In the genomic region with DNA sequence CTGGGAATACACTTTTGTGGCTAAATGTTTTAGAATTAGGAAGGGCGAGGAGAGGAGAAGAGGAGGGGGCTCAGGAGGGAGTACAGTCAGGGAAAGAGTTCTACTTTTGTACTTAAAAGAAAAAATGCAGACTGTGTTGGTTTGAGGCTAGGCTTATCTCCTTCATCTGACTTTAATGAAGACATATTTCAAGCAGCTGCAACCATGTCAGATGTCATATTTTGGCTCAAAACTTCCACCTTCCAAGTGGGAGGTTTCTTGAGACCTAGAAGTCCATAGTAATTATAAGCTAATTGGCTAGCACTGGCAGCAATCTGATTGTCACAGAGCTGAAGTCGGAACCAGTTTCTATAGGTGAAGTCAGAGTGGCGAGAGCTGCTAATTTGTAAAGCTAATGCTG, we compare ENCODE assay signal across 19 mouse cellular contexts.
A peak's percentile ranks its signal among the peaks of the same experiment; 100 is the strongest.
DNase-seq lines count a peak whose midpoint lies in the region; ATAC-seq and TF ChIP-seq lines count a peak whose summit lies in the region.
"Had no signal": no experiment of that assay in that cellular context is flagged by ENCODE, and none has a peak within 500 bp of the region (broad histone marks: within the 10 kb centered on the region; RNA-seq: fewer than 3 reads in every experiment).

No protein-coding gene starts in this region.

- TF ChIP-seq CTCF in midbrain, postnatal 0 days (IDR thresholded peaks at IDR 0.05), result no peak

- H3K9ac ChIP-seq in heart, embryonic 16.5 days (ENCODE audit: low read length), result no peak overlapping the region
- H3K9ac ChIP-seq in lung, embryonic 15.5 days, result peak overlapping the region; percentile 19; the same call in 1 of the 2 replicates
- H3K9ac ChIP-seq in embryonic facial prominence, embryonic 15.5 days, result no peak overlapping the region
- no peak overlapping the region for H3K9ac ChIP-seq in stomach, embryonic 15.5 days
- no peak overlapping the region for H3K9ac ChIP-seq in midbrain, postnatal 0 days (replicated peaks; ENCODE audit: low read length, poor library complexity, severe bottlenecking)
- H3K9ac ChIP-seq: forebrain, postnatal 0 days; liver, postnatal 0 days had no signal

- no peak overlapping the region for H3K4me3 ChIP-seq in heart, embryonic 16.5 days (ENCODE audit: low read length)
- H3K4me3 ChIP-seq in lung, embryonic 15.5 days, result no peak overlapping the region
- H3K4me3 ChIP-seq in embryonic facial prominence, embryonic 15.5 days (replicated peaks), result no peak overlapping the region
- H3K4me3 ChIP-seq in stomach, embryonic 15.5 days (replicated peaks), result no peak overlapping the region
- H3K4me3 ChIP-seq in midbrain, postnatal 0 days (ENCODE audit: low read depth, low read length), result no peak overlapping the region
- H3K4me3 ChIP-seq: forebrain, embryonic 10.5 days; hindbrain, embryonic 10.5 days had no signal

- no peaks in the 10 kb centered on the region for H3K36me3 ChIP-seq in heart, embryonic 16.5 days (ENCODE audit: control insufficient read depth, insufficient read depth)
- H3K36me3 ChIP-seq in lung, embryonic 15.5 days, result no peaks in the 10 kb centered on the region
- H3K36me3 ChIP-seq in embryonic facial prominence, embryonic 15.5 days, result no peaks in the 10 kb centered on the region
- no peaks in the 10 kb centered on the region for H3K36me3 ChIP-seq in stomach, embryonic 15.5 days
- no peaks in the 10 kb centered on the region for H3K36me3 ChIP-seq in midbrain, postnatal 0 days (ENCODE audit: insufficient read depth, low read length)
- H3K36me3 ChIP-seq: forebrain, embryonic 10.5 days; hindbrain, embryonic 10.5 days had no signal

- H3K27ac ChIP-seq in heart, embryonic 16.5 days (ENCODE audit: low read length), result peak overlapping the region; percentile 37; the same call in 1 of the 2 replicates
- H3K27ac ChIP-seq in lung, embryonic 15.5 days, result peak overlapping the region; percentile 94
- peak overlapping the region; percentile 51; the same call in 1 of the 2 replicates for H3K27ac ChIP-seq in embryonic facial prominence, embryonic 15.5 days (replicated peaks)
- peak overlapping the region; percentile 58; the same call in 1 of the 2 replicates for H3K27ac ChIP-seq in stomach, embryonic 15.5 days
- no peak overlapping the region for H3K27ac ChIP-seq in midbrain, postnatal 0 days (ENCODE audit: low read depth, low read length)
- H3K27ac ChIP-seq: forebrain, embryonic 10.5 days; hindbrain, embryonic 10.5 days; hindbrain, postnatal 0 days had no signal

- H3K27me3 ChIP-seq in heart, embryonic 16.5 days (ENCODE audit: control insufficient read depth, insufficient read depth, low read length), result no peaks in the 10 kb centered on the region
- H3K27me3 ChIP-seq in lung, embryonic 15.5 days, result no peaks in the 10 kb centered on the region
- H3K27me3 ChIP-seq in embryonic facial prominence, embryonic 15.5 days, result no peaks in the 10 kb centered on the region
- H3K27me3 ChIP-seq in stomach, embryonic 15.5 days (replicated peaks), result no peaks in the 10 kb centered on the region
- H3K27me3 ChIP-seq in midbrain, postnatal 0 days (ENCODE audit: insufficient read depth, low read length), result no peaks in the 10 kb centered on the region; the same call in 1 of the 2 replicates

- WGBS in heart, embryonic 16.5 days, result 76% methylated on average over 3 of the region's 3 CpGs
- WGBS in lung, embryonic 15.5 days, result 38% methylated on average over 3 of the region's 3 CpGs
- WGBS in embryonic facial prominence, embryonic 15.5 days, result 44% methylated on average over 3 of the region's 3 CpGs
- WGBS in stomach, embryonic 15.5 days, result 48% methylated on average over 3 of the region's 3 CpGs
- 54% methylated on average over 3 of the region's 3 CpGs for WGBS in midbrain, postnatal 0 days

- H3K4me1 ChIP-seq in heart, embryonic 16.5 days (ENCODE audit: control insufficient read depth, insufficient read depth, low read length), result peaks cover 10% of the 10 kb centered on the region
- H3K4me1 ChIP-seq in lung, embryonic 15.5 days, result peaks cover 73% of the 10 kb centered on the region
- H3K4me1 ChIP-seq in embryonic facial prominence, embryonic 15.5 days, result peaks cover 16% of the 10 kb centered on the region
- H3K4me1 ChIP-seq in stomach, embryonic 15.5 days, result peaks cover 21% of the 10 kb centered on the region
- peaks cover 3% of the 10 kb centered on the region; the same call in 1 of the 2 replicates for H3K4me1 ChIP-seq in midbrain, postnatal 0 days (ENCODE audit: insufficient read depth, low read length)

- no peak for ATAC-seq in heart, embryonic 16.5 days (replicated peaks; ENCODE audit: extremely low read depth, insufficient read depth, low FRiP score)
- ATAC-seq in lung, embryonic 15.5 days (ENCODE audit: borderline replicate concordance, extremely low read depth, low FRiP score, low TSS enrichment), result no peak
- ATAC-seq in embryonic facial prominence, embryonic 15.5 days (ENCODE audit: insufficient number of reproducible peaks, low FRiP score, low TSS enrichment, low read depth), result no peak
- 0 out of 2 replicates have a peak, but pooled peaks have one; percentile 16 for ATAC-seq in stomach, embryonic 15.5 days (ENCODE audit: insufficient read depth, low FRiP score, low read depth)
- no peak for ATAC-seq in midbrain, postnatal 0 days (ENCODE audit: low FRiP score)
- ATAC-seq: forebrain, postnatal 0 days; hindbrain, postnatal 0 days; liver, postnatal 0 days had no signal

- no peaks in the 10 kb centered on the region for H3K9me3 ChIP-seq in heart, embryonic 16.5 days (replicated peaks; ENCODE audit: control insufficient read depth, low read length)
- H3K9me3 ChIP-seq in lung, embryonic 15.5 days, result no peaks in the 10 kb centered on the region
- H3K9me3 ChIP-seq in embryonic facial prominence, embryonic 15.5 days (replicated peaks), result no peaks in the 10 kb centered on the region
- H3K9me3 ChIP-seq in stomach, embryonic 15.5 days, result no peaks in the 10 kb centered on the region
- no peaks in the 10 kb centered on the region for H3K9me3 ChIP-seq in midbrain, postnatal 0 days (ENCODE audit: low read length)
- H3K9me3 ChIP-seq: forebrain, embryonic 10.5 days; hindbrain, embryonic 10.5 days had no signal

- H3K4me2 ChIP-seq in heart, embryonic 16.5 days (ENCODE audit: low read depth, low read length), result no peak overlapping the region
- H3K4me2 ChIP-seq in lung, embryonic 15.5 days, result no peak overlapping the region
- no peak overlapping the region for H3K4me2 ChIP-seq in embryonic facial prominence, embryonic 15.5 days (replicated peaks)
- H3K4me2 ChIP-seq in stomach, embryonic 15.5 days, result no peak overlapping the region
- no peak overlapping the region for H3K4me2 ChIP-seq in midbrain, postnatal 0 days (ENCODE audit: low read depth, low read length, poor library complexity, severe bottlenecking)

- no peak for DNase-seq in heart, postnatal 4 days
- no peak for DNase-seq in lung, postnatal 14 days
- no peak for DNase-seq in right cerebral cortex, adult 2 months (ENCODE audit: low spot score in 2 of 2)
- DNase-seq in midbrain, postnatal 0 days (ENCODE audit: low spot score), result no peak
- DNase-seq: adrenal gland, adult 2 months; cerebellum, adult 8-10 months; forebrain, postnatal 0 days; kidney, adult 8-10 months; layer of hippocampus, postnatal 36 days; liver, postnatal 0 days; midbrain, embryonic 14.5 days; thymus, postnatal 36 days had no signal
